Mouse (Mus musculus) CH12.LX (cell line): Measurements from ENCODE around the gene Smarca2.

Source experiments
- EP300 ChIP-seq: IDR thresholded peaks from 2 replicates; pipeline ENCODE4 v1.6.1; 2011; ENCODE audit warnings: low read length, improper control_type of control experiment
- POLR2A ChIP-seq: IDR thresholded peaks from 2 replicates; pipeline ENCODE4 v1.6.1; 2011; ENCODE audit warnings: low read depth, mild to moderate bottlenecking, improper control_type of control experiment, low read length

DNA sequence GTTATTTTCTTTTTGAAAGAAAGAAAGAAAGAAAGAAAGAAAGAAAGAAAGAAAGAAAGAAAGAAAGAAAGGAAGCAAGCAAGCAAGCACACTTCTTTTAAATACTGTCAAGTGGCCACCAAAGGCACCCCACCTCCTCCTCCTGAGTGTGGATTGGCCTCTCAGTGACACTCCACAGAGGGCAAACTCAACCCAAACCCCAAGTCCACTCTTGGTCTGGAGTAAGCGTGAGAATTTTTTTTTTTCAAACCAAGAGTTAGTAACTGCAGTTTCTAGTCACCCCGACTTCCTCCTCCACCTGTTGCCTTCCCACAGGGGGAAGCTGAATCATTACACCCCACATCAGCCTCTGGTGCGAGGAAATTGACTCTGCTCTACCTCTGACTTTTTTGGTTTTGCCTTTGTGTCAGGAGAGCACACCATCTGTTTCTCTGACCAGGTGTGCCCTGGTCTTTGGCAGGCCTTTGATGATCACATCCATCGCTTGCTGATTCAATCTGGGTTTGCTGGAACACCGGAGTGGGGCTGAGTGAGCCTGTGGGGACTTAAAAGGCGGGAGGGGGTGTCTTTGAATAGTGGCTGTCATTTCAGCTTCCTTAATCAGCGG lies 148.5 kb downstream of the Smarca2 start:
- TF ChIP-seq POLR2A (no peak), EP300 (no peak)
